Mouse (Mus musculus) lung, embryonic 15.5 days (tissue): ENCODE measurements at regions not wholly inside any gene's neighbourhood (a gene's known extent, or its start where the extent isn't known, plus 50 kb on each side); places are given as distances from the start of the nearest gene placed in this dataset.
"Not testable (repeated sequence)": the region's sequence is repeated elsewhere in the genome, so short reads cannot be mapped to it uniquely, and the experiment has no call there.

Experiments used
- ATAC-seq: fragments of 200-750 bp; cut with Nextera tagmentation; 2 replicates; pipeline ENCODE4 v1.8.0; 2017; ENCODE audit warnings: moderate number of reproducible peaks, borderline replicate concordance; ENCODE audit not compliant: low FRiP score, low TSS enrichment; ENCODE audit errors: extremely low read depth
- H3K27ac ChIP-seq: fragments of 300-500 bp; sonication (generic); 2 replicates; pipeline ENCODE4 v1.5.1; 2015; ENCODE audit warnings: moderate library complexity, mild to moderate bottlenecking, inconsistent platforms
- H3K27me3 ChIP-seq: fragments of 300-500 bp; sonication (generic); 2 replicates; pipeline ENCODE4 v1.6.1; 2015; ENCODE audit warnings: inconsistent platforms
- H3K36me3 ChIP-seq: fragments of 300-500 bp; sonication (generic); 2 replicates; pipeline ENCODE4 v1.6.1; 2015; ENCODE audit warnings: inconsistent platforms
- H3K4me1 ChIP-seq: fragments of 300-500 bp; sonication (generic); 2 replicates; pipeline ENCODE4 v1.6.1; 2015; ENCODE audit warnings: inconsistent platforms
- H3K4me2 ChIP-seq: fragments of 300-500 bp; sonication (generic); 2 replicates; pipeline ENCODE4 v1.6.1; 2015; ENCODE audit warnings: inconsistent platforms, mild to moderate bottlenecking, moderate library complexity
- H3K4me3 ChIP-seq: fragments of 300-500 bp; sonication (generic); 2 replicates; pipeline ENCODE4 v1.5.1; 2015; ENCODE audit warnings: mild to moderate bottlenecking, inconsistent platforms
- H3K9ac ChIP-seq: fragments of 300-500 bp; sonication (generic); 2 replicates; pipeline ENCODE4 v1.6.1; 2015; ENCODE audit warnings: inconsistent platforms
- H3K9me3 ChIP-seq: fragments of 300-500 bp; sonication (generic); 2 replicates; pipeline ENCODE4 v1.6.1; 2016; ENCODE audit warnings: inconsistent platforms
- WGBS: fragments of 180-500 bp; shearing (Covaris S2); methylation state at CpG from one replicate; pipeline ENCODE4 v1.1.7; 2015; 5-methylcytosine and 5-hydroxymethylcytosine counted together

DNA sequence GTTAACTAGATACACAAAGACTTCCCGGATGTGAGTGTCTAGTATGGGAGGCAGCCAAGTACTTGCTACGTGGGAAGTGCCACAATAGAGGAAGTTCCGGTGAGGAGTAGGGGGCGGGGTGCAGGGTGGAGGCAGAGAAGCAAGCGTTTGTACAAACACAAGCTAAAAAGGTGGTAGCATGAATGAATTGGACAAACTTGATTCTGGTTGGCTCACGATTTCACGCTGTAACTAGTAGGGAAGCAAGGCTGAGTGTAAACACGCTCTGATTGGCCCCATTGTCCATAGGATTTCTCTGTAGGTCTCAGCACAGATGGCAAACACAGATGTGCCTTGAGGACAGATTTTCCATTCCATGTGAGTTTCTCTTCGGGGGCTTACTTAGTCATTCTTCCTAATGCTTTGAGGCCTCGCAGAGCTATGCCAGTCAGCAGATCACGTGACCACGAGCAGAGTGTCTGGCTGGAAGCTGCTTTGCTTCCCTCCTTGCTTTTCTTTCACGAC, 76.6 kb upstream of the Ptgfr start:
- H3K4me1 ChIP-seq: 0 out of 2 replicates have a peak, but pooled peaks cover 5% of the 10 kb centered on the region
- H3K27me3 ChIP-seq: no peaks in the 10 kb centered on the region
- H3K36me3 ChIP-seq: no peaks in the 10 kb centered on the region
- no peak overlapping the region for H3K4me3 ChIP-seq
- peak; percentile 87 for ATAC-seq
- no peaks in the 10 kb centered on the region for H3K9me3 ChIP-seq
- peak overlapping the region; percentile 13; the same call in 1 of the 2 replicates for H3K4me2 ChIP-seq
- 44% methylated on average over 13 of the region's 13 CpGs for WGBS
- H3K27ac ChIP-seq: peak overlapping the region; percentile 51
- H3K9ac ChIP-seq: no peak overlapping the region

GRCm38 (mm10) chr3:151912292-151912691, 74.9 kb upstream of the Ptgfr start:
- ATAC-seq: peak; percentile 39; the same call in 1 of the 2 replicates
- not testable (repeated sequence) for H3K27me3 ChIP-seq, H3K9me3 ChIP-seq, H3K4me2 ChIP-seq, H3K27ac ChIP-seq, H3K9ac ChIP-seq, H3K36me3 ChIP-seq, H3K4me3 ChIP-seq, H3K4me1 ChIP-seq
- 73% methylated on average over 11 of the region's 11 CpGs for WGBS

DNA sequence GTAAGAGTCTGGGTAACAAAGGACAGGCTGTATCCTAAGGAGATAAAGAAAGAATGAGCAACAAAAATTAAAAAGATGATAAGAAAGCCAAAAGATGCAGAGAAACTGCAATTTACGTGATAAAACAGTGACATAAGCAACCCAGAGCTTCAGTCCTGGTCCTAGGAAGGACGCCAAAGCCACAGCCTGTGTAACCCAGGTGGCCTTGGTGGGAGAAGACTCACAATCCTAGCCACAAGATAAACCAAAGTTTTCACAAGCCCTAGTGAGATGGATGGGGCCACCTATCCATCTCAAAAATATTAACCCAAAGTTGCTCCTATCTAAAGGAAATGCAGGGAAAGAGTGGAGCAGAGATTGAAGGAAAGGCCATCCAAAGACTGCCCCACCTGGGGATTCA, 73.4 kb upstream of the Ptgfr start:
- no peak for ATAC-seq
- Histone ChIP-seq H3K4me1 (0 out of 2 replicates have a peak, but pooled peaks cover 5% of the 10 kb centered on the region), H3K27me3 (no peaks in the 10 kb centered on the region), H3K9me3 (no peaks in the 10 kb centered on the region), H3K4me3 (no peak overlapping the region), H3K9ac (no peak overlapping the region), H3K4me2 (no peak overlapping the region), H3K36me3 (no peaks in the 10 kb centered on the region), H3K27ac (no peak overlapping the region)
- WGBS: 83% methylated on average over 2 of the region's 2 CpGs

DNA sequence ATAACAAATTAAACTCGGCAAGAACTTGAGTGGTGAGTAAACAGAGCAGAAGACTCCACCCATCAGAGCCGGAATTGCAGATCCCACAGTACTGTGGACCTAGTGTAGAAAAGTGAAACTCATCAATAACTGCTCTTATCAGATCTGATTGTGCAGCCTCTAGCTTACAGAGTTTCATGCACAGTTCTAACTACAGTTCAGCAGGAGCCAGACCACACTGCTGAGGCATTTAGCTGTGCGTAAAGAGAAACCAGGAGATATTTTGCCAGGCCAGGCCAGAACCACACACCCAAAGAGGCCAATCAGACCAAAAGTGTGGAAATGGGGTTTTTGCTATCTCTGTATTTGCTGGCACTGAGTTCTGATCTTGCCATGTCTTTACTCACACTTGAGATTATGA, 71.9 kb upstream of the Ptgfr start:
- no peaks in the 10 kb centered on the region for H3K27me3 ChIP-seq
- WGBS: 47% methylated on average over 3 of the region's 3 CpGs
- H3K4me2 ChIP-seq: no peak overlapping the region
- H3K9me3 ChIP-seq: no peaks in the 10 kb centered on the region
- H3K9ac ChIP-seq: no peak overlapping the region
- H3K4me3 ChIP-seq: no peak overlapping the region
- H3K4me1 ChIP-seq: 0 out of 2 replicates have a peak, but pooled peaks cover 5% of the 10 kb centered on the region
- no peaks in the 10 kb centered on the region for H3K36me3 ChIP-seq
- no peak for ATAC-seq
- no peak overlapping the region for H3K27ac ChIP-seq

DNA sequence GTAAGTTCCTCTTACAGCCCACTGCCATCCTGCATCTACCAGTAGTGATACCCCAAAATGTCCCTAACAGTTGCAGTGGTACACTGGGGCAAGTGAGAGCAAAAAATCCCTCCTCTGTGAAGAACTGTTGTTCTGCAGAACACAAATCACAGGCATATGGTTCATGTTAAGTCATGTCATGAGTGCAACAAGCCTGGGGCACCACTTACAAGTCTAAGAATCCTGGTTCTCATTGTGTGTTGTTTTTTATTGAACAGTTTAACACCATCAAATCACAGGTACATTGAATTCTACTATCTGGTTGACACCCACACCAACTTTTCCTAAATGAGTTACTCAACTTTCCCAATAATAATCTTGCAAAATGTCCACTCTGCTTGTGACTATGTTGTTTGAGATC, 71.5 kb upstream of the Ptgfr start:
- no peak overlapping the region for H3K9ac ChIP-seq
- H3K27ac ChIP-seq: no peak overlapping the region
- no peaks in the 10 kb centered on the region for H3K9me3 ChIP-seq
- H3K27me3 ChIP-seq: no peaks in the 10 kb centered on the region
- H3K4me3 ChIP-seq: no peak overlapping the region
- H3K4me2 ChIP-seq: no peak overlapping the region
- ATAC-seq: no peak
- H3K36me3 ChIP-seq: no peaks in the 10 kb centered on the region
- H3K4me1 ChIP-seq: 0 out of 2 replicates have a peak, but pooled peaks cover 1% of the 10 kb centered on the region

DNA sequence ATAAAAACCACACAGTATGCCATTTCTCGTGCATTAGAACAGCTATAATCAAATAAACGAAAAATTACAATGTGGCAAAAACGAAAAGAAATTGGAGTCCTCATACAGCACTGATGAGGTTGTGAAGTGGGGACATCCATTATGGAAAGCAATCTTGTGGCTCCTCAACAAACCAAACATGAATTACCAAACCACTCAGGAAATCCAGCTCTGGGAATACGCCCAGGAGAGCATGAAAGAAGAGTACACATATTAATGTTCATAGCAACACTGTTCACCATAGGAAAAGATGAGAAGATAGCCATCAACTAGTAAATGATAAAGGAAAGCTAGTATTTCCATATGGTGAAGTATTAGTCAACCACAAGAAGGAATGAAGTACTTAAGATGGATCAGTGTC, 68.3 kb upstream of the Ptgfr start:
- no peaks in the 10 kb centered on the region for H3K36me3 ChIP-seq
- H3K9me3 ChIP-seq: no peaks in the 10 kb centered on the region
- ATAC-seq: no peak
- 85% methylated on average over 4 of the region's 4 CpGs for WGBS
- no peak overlapping the region for H3K4me3 ChIP-seq
- H3K4me1 ChIP-seq: no peaks in the 10 kb centered on the region
- H3K27ac ChIP-seq: no peak overlapping the region
- no peak overlapping the region for H3K9ac ChIP-seq
- no peak overlapping the region for H3K4me2 ChIP-seq
- no peaks in the 10 kb centered on the region for H3K27me3 ChIP-seq

DNA sequence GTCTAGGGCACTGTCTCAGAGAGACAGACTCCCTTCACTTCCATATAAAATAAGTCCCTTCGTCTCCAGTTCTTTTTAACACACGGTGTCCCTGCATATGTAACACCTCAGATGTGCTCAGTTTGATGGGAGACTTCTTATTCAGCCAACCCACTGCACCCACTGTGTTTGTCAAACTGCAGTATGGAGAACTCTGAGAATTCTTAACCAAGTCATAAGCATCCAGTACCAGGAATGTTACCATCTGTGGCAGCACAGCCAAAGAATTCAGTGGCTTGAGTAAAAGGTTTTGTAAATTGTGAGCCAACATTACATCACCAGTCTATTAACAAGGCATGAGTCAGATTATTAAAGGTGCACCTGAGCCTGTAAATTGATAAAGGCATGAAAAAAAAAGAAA, 65.7 kb upstream of the Ptgfr start:
- no peak overlapping the region for H3K4me3 ChIP-seq
- H3K4me1 ChIP-seq: no peaks in the 10 kb centered on the region
- no peaks in the 10 kb centered on the region for H3K36me3 ChIP-seq
- no peaks in the 10 kb centered on the region for H3K27me3 ChIP-seq
- H3K4me2 ChIP-seq: no peak overlapping the region
- WGBS: 43% methylated on average over 2 of the region's 2 CpGs
- H3K27ac ChIP-seq: no peak overlapping the region
- no peaks in the 10 kb centered on the region for H3K9me3 ChIP-seq
- no peak for ATAC-seq
- no peak overlapping the region for H3K9ac ChIP-seq

GRCm38 (mm10) chr3:151902216-151902827, 64.9 kb upstream of the Ptgfr start:
- Histone ChIP-seq H3K27me3 (no peaks in the 10 kb centered on the region), H3K36me3 (no peaks in the 10 kb centered on the region), H3K4me3 (no peak overlapping the region), H3K27ac (no peak overlapping the region), H3K9ac (no peak overlapping the region), H3K9me3 (no peaks in the 10 kb centered on the region), H3K4me2 (no peak overlapping the region), H3K4me1 (no peaks in the 10 kb centered on the region)
- ATAC-seq: no peak
- WGBS: 76% methylated on average over 13 of the region's 13 CpGs

- WGBS: 77% methylated on average over 6 of the region's 6 CpGs
- Histone ChIP-seq H3K36me3 (no peaks in the 10 kb centered on the region), H3K4me1 (peaks cover 8% of the 10 kb centered on the region; the same call in 1 of the 2 replicates), H3K4me3 (no peak overlapping the region), H3K27ac (no peak overlapping the region), H3K4me2 (no peak overlapping the region), H3K27me3 (no peaks in the 10 kb centered on the region), H3K9me3 (no peaks in the 10 kb centered on the region), H3K9ac (no peak overlapping the region)
- no peak for ATAC-seq
These were observed 62.2 kb upstream of the Ptgfr start for GRCm38 (mm10) chr3:151899676-151900075.

DNA sequence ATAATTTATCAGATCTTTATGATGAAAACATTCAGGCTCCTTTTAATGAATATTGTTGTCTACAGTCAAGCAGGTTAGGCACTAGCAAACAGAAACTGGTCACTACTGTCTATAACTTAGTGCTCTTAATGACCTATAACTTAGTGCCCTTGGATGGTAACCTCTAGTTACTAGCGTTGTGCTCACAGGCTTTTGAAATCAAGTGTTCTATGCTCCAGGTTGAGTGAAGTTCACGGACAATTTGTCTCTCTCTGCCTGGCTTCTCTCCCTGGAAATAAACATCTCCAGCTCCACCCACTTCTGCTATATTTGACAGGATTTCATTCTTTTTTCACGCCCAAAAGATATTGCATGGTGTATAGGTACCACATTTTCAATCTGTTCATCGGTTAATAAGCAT, 61.7 kb upstream of the Ptgfr start:
- Histone ChIP-seq H3K4me2 (no peak overlapping the region), H3K36me3 (no peaks in the 10 kb centered on the region), H3K4me1 (peaks cover 10% of the 10 kb centered on the region), H3K4me3 (no peak overlapping the region), H3K27me3 (no peaks in the 10 kb centered on the region), H3K27ac (no peak overlapping the region), H3K9me3 (no peaks in the 10 kb centered on the region), H3K9ac (no peak overlapping the region)
- 67% methylated on average over 4 of the region's 4 CpGs for WGBS
- ATAC-seq: no peak

DNA sequence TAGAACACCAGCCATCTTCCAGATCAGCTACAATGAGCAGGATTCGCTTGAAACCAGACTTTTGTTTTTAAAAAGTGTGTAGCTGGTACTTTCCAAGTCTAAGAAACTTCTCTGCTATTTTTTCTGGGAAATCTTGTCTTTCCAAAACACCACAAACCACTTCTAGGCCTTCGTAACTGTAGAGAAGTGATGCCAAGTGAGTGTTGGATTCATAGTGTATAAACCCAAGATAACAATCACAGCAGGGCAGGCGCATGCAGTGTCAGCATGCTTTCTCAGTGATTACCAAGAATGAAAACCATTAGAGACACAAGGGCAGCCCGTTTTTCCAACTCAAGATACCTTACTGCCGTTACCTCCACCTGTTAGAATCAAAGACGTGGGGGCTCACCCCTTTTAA, 58.9 kb upstream of the Ptgfr start:
- Histone ChIP-seq H3K4me2 (no peak overlapping the region), H3K9ac (no peak overlapping the region), H3K27me3 (no peaks in the 10 kb centered on the region), H3K27ac (no peak overlapping the region), H3K9me3 (no peaks in the 10 kb centered on the region), H3K36me3 (no peaks in the 10 kb centered on the region), H3K4me3 (no peak overlapping the region), H3K4me1 (peaks cover 24% of the 10 kb centered on the region)
- ATAC-seq: no peak
- WGBS: 81% methylated on average over 6 of the region's 6 CpGs

DNA sequence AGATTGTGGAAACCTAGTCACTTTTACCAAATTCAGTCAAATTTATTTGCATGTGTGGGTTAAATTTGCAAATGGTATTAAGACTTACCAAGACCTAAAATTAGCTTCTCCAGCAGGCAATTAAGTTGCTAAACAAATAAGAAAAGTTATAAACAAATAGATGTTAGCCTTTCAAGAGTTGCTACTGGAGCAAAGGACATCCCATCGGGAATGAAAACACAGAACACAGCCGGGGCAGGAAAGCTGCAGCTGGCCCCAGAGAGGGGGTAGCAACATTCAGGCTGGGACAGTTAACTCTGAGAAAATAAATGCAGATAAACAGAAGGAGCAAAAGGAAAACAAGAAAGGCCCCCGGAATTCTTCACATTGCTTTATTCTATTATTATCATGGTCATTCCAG, 57.3 kb upstream of the Ptgfr start:
- H3K4me1 ChIP-seq: peaks cover 31% of the 10 kb centered on the region
- H3K9me3 ChIP-seq: no peaks in the 10 kb centered on the region
- peak overlapping the region; percentile 69 for H3K27ac ChIP-seq
- no peak overlapping the region for H3K4me2 ChIP-seq
- 14% methylated on average over 3 of the region's 3 CpGs for WGBS
- H3K27me3 ChIP-seq: no peaks in the 10 kb centered on the region
- ATAC-seq: peak; percentile 63; the same call in 1 of the 2 replicates
- H3K36me3 ChIP-seq: no peaks in the 10 kb centered on the region
- no peak overlapping the region for H3K4me3 ChIP-seq
- no peak overlapping the region for H3K9ac ChIP-seq
